Mouse (Mus musculus) frontal cortex, postnatal 10 days (tissue): ENCODE measurements around the gene Ctdnep1.

Source experiments
- DNase-seq, 2 experiments: peaks; one replicate each; pipeline ENCODE4 v3.0.0; 2022; ENCODE audit warnings: low spot score in 2 of 2, mixed read lengths in 1 of 2

Ctdnep1 gene

GRCm38 (mm10) chr11:69983377-69983776, 2.4 kb downstream of the Ctdnep1 start:
- no peak for DNase-seq

DNA sequence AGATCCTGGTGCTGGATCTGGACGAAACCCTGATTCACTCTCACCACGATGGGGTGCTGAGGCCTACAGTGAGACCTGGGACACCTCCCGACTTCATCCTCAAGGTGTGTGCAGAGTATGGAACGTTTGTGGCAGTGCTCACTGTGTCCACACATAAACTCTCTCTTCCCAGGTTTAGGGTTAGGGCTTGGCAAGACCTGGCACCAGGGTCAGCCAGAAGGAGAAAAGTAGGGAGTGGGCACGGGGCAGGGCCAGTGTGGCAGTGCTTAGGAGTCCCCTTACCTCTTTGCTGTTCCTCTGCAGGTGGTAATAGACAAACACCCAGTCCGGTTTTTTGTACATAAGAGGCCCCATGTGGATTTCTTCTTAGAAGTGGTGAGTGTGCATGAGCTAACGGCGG, 3.5 kb downstream of the Ctdnep1 start:
- DNase-seq, result no peak

GRCm38 (mm10) chr11:69989949-69990348, 9.0 kb downstream of the Ctdnep1 start:
- DNase-seq, result no peak

DNA sequence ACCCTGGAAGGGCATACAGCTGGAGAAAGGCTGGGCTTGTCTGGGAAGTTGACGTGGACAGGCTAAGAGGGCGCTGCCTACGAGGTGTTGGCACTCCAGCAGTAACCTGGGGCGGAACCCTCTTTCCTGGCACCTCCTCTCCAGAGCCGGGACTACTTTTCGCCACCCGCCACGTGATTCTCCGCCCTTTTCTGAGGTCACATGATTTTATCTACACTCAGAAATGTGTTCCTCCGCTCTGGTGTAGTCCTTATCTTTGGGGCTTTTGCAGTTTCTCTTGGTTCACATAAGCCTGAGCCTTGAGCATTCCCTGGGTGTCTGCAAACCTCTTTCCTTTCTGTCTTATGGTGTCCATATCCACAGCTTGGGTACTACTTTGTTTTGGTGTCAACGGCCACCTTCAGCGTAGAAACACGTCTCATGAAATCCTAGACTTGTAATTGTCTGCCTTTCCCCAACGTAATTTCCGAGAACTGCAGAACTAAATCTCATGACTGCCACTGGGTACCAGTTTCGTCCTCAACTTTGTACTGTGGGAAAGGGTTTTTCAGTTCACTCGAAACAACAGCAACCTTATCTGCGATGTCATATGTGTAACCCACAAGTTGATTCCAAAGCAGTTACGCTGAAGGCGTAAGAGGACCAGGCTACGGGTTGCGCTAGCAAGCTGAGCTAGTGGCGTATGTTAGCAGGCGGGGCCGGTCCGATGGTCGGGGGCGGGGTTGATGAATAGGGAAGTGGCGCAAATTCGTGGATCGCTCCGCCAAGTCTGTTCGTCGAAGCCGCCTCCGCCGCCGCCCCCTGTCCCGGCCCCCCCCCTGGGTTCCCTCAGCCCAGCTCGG, 10.1 kb downstream of the Ctdnep1 start, which contains the start of gene Gabarap:
Gene Gabarap (plus strand): TSS at position 294 of the 842 bp plus-strand sequence.
- peak; percentile 92 to 94 for DNase-seq

- DNase-seq, result no peak
Measured at GRCm38 (mm10) chr11:69991711-69992110, 10.8 kb downstream of the Ctdnep1 start.

- no peak for DNase-seq
Measured at GRCm38 (mm10) chr11:69992396-69992795, 11.4 kb downstream of the Ctdnep1 start.

DNA sequence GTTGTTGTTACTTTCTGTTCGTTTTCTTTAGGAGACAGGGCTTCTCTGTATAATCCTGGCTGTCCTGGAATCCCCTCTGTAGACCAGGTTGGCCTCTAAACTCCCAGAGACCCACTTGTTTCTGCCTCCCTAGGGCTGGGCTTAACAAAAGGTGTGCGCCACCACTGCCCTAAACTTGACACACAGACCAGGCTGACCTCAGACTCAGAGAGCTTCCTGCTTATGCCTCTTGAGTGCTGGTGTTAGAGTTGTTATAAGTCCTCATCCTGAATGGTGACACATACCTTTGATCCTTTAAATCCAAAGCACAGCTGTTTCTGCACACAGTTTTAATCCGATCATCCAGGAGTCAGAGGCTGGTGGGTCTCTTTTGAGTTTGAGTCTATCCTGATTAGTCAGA, 12.0 kb downstream of the Ctdnep1 start:
- DNase-seq, result no peak

DNA sequence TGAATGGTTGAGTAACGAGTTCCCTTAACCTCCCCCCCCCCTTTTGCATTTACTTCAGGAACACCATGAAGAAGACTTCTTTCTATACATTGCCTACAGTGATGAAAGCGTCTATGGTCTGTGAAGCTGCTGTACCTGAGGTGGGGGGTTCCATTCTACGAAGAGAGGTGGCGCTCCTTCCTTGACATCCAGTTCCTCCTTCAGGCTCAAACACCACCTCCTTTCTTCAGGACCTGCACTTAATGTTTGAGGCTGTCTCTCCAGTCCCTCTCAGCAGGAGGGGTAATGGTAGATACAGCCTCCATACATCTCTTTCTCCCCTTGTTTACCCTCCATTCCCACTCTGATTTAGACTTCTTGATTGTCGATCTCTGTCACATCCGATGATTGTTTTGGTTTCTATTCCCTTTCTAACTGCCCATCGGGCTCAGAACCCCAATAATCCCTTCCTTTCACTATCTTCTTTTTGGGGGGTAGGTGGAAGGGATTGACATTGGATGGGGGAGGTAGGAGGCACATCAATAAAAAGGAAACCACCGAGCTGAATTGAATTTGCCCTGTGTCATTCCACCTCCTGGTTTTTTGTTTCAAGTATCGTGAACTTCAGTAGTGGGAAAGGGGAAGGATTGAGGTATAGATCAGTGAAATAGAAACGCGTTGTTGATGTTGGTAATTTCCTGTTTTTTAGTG, 13.6 kb downstream of the Ctdnep1 start:
- DNase-seq, result no peak

DNA sequence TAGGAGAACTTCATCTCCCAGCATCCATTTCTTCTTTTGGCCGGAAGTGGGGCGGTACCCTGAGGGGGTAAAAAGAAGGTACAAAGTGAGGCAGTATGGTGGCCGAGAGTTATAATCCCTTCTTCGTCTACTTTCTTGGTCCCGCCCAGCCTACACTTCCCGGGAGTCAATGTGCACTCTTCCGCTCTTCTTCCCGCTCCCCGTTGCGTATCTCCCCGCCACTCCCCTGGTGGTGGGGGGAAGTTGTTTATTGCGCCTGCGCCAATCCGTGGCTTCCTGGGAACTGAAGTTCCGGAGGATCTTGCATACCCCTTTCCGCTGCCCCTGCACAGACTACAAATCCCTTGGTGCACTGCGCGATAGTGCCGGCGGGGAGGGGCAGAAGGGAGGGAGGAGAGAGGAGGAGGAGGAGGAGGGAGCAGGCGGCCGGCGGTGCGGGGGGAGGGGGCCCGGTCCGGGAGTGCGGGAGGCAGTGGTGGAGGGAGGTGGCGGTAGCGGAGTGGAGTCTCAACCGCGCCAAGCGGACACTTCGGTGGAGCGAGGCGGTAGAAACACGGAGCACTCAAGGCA, 14.5 kb downstream of the Ctdnep1 start, which contains the start of gene Phf23:
Gene Phf23 (plus strand): TSS at position 387 of the 570 bp plus-strand sequence.
- peak; percentile 96 to 99 for DNase-seq

DNA sequence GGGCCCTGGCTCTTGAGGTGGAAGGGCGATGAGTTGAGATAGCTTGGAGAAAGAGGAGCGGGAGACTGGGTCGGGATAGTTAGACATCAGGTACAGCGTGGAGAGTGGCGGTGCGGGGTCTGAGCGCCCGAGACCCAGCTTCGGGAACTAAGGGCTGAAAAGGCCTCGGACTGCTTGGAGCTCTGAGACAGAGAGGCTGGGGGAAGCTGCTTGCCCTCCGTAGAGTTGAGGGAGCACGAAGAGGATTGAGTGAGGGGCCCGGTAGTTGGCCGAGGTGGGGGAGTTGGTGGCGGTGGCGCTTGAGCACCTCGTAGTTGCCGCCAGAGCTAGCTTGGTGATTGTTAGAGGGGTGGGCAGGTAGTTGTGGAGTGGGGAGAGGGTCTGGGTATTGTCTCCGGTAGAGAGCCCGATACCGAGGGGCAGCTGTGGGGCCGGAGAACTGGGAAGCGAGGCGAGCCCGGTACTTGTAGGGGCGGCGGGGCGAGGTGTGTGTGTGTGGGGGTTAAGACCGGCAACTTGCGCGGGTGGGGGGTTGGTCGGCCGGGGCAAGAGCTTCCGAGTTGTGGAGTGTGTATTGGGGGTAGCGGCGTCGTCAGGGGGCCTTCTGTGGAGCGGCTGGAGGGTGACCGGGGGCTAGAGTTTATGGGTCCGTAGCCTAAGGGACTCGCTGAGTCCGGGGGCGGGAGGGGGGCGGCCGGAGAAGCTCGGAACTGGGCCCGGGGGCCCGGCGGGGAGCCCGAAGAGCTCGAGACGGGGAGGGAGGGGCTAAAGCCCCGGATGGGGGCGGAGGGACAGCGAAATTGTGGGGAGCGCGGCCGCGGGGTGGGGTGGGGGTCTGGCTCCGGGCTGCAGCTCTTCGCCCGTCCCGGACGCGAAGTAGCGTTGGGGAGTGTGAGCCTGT, 15.5 kb downstream of the Ctdnep1 start:
- DNase-seq, result peak in 1 of 2 experiments; percentile 45

GRCm38 (mm10) chr11:69997070-69997509, 16.1 kb downstream of the Ctdnep1 start:
- peak; percentile 73 to 76 for DNase-seq

DNA sequence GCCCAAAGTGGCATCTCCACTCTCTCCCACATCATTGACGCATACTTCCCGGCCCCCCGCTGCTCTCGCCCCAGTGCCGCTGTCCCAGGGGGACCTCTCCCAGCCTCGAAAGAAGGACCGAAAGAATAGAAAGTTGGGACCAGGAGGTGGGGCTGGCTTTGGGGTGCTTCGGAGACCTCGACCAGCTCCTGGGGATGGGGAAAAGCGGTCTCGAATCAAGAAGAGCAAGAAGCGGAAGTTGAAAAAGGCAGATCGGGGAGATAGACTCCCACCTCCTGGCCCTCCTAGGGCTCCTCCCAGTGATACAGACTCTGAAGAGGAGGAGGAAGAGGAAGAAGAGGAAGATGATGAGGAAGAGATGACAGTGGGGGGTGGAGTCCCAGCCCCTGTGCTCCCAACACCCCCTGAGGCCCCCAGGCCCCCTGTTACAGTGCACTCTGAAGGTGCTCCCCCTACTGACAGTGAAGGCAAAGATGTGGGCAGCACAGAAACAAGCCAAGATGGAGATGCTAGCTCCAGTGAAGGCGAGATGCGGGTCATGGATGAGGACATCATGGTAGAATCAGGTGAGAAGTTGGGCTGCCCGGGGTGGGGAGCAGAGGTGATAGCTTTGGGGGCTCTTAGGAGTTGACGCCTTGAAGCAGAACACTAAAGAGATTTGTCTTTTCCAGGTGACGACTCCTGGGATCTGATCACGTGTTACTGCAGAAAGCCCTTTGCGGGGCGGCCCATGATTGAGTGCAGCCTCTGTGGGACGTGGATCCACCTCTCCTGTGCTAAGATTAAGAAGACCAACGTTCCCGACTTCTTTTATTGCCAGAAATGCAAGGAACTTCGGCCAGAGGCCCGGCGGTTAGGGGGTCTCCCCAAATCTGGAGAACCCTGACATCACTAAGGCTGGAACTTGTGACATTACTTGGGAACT, 17.9 kb downstream of the Ctdnep1 start:
- DNase-seq, result no peak

DNA sequence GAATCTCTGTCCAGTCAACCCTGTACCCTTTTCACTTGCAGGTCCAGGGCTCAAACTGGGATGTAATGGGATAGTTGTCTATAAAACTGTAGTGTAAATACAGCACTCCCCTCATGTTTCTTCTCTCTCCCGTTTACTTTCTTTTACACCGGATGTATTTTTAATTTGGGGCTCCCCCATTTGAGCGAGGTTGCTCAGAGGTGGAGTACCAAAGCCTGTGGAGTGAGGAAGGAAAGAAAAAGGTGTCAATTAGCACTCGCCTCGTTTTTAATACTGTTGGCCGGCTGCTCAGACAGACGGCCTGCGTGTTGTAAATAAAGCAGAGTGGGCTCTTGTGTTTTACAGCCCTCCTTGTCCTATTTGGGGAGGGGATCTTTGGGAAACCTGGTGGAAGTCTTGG, 18.7 kb downstream of the Ctdnep1 start:
- DNase-seq, result peak in 1 of 2 experiments; percentile 6

DNA sequence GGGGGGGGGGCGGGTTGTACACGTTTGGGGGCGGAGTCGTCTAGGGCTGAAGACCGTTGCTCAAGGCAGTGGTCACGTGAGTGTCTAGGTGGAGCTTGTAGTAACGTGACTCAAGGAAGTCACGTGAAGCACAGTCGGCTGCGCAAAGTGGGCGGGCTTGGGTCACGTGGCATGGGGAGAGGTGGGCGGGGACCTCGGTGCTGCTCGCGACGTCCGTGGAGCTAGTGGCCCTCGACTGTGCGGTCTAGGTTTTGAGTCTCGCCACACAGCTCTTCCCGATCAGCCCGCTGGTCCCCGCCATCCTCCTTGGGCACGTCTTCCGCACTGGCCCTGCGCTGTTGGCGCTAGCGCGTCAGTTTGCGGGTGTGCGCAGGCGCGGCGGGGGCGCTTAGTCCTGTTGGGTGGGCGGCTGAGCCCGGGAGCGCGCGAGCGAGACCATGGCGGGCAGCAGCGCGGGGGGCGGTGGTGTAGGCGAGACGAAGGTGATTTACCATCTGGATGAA, 19.5 kb downstream of the Ctdnep1 start, which contains the start of gene Dvl2:
Gene Dvl2 (plus strand): TSS at position 200 of the 503 bp plus-strand sequence.
- peak; percentile 88 to 89 for DNase-seq

DNA sequence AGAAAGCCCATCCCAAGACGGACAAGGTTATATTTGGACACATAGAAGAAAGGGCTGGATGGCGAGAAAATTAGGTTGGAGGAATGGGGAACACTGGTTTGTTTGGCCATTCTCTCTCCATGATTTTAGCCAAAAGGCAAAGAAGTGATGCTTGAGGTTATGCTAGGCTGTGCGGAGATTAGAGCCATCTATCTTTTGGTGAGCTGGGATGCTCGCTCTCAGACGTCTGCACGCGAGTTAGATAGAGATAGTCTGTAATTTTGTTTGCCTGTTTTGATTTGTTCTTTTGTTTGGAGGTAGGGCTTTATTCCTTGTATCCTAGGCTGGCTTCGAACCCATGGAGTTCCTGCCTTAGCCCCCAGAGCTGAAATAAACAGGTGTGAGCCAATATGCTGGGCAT, 20.2 kb downstream of the Ctdnep1 start:
- no peak for DNase-seq

DNA sequence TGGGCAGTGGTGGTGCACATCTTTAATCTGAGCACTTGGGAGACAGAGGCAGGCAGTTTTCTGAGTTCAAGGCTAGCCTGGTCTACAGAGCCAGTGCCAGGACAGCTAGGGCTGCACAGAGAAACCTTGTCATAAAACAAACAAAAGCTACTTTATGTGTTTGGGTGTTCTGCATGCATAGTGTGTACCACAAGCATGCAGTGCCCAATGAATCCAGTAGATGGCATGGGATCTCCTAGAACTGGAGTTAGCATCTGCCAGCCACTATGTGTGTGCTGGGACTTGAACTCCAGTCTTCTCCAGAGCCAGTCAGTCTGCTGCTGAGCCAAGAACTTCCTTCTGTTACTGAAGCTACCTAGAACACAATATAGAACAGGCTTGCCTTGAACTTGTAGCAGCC, 20.9 kb downstream of the Ctdnep1 start:
- DNase-seq, result no peak

GRCm38 (mm10) chr11:70002471-70002870, 21.5 kb downstream of the Ctdnep1 start:
- DNase-seq, result no peak

DNA sequence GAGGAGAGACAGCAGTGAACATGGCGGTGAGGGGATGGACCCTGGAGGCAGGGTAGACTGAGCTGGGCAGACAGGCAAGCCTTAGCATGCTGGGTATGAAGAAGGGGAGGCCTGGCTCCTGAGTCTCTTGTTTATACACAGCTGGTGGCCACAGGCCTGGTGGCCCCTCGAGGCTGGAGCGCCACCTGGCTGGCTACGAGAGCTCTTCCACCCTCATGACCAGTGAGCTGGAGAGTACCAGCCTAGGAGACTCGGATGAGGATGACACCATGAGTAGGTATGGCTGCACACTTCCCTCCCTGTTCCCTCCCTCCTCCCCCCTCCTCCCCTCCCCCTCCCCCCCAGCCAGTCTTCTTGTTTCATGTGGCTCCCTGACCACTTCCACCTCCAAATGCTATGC, 24.6 kb downstream of the Ctdnep1 start:
- no peak for DNase-seq

DNA sequence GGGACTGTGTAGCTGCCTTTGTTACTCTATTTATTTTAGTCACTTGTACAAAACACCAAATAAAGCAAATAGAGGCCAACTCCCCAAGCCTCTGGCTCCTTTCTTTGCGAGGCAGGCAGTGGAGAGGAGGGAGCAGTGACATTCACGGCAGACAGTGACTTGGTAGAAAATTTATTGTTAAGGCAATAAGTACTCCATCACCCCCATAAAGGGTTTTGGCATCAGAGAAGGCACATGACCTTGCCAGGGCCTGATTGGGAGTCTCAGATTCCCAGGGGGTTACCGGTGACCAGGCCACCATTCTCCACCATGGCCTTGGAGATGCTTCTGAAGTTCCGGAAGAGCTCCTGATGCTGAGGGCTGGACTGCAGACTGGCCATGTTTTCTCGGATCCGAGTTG, 29.1 kb downstream of the Ctdnep1 start:
- no peak for DNase-seq

- no peak for DNase-seq
Measured at GRCm38 (mm10) chr11:70010548-70010947, 29.6 kb downstream of the Ctdnep1 start.
